Mouse (Mus musculus) thymus, adult 2 months (tissue): ENCODE results near the gene Gm5431.

Experiments used
- CTCF ChIP-seq: fragments of 200-500 bp; IDR thresholded peaks from 2 replicates; pipeline ENCODE4 v1.5.1; 2012; ENCODE audit warnings: mild to moderate bottlenecking, control low read depth, low read length, moderate library complexity, borderline replicate concordance; ENCODE audit not compliant: control insufficient read depth, poor library complexity, insufficient read depth; ENCODE audit errors: extremely low read depth
- POLR2A ChIP-seq: fragments of 200-500 bp; IDR thresholded peaks from 2 replicates; pipeline ENCODE4 v1.6.1; 2012; ENCODE audit warnings: mild to moderate bottlenecking, low read length, control low read depth, moderate library complexity; ENCODE audit not compliant: control insufficient read depth, poor library complexity, insufficient read depth; ENCODE audit errors: extremely low read depth

GRCm38 (mm10) chr11:48851270-48851995 is 50.6 kb downstream of the Gm5431 start:
- TF ChIP-seq CTCF (no peak), POLR2A (no peak)
